Mouse (Mus musculus) frontal cortex, postnatal 36 days (tissue): ENCODE results near the gene Cracr2a.

ENCODE experiments used
- DNase-seq, 2 experiments: peaks; one replicate each; pipeline ENCODE4 v3.0.0; 2022; ENCODE audit warnings: low spot score in 2 of 2

The Cracr2a gene

GRCm38 (mm10) chr6:127625135-127625534 lies 64.0 kb downstream of the Cracr2a start:
- peak; percentile 70 for DNase-seq

- no peak for DNase-seq
These were observed 66.3 kb downstream of the Cracr2a start for GRCm38 (mm10) chr6:127627453-127627852.

- no peak for DNase-seq
These were observed 68.1 kb downstream of the Cracr2a start for GRCm38 (mm10) chr6:127629249-127629648.

GRCm38 (mm10) chr6:127634858-127635257 lies 73.7 kb downstream of the Cracr2a start:
- DNase-seq, result no peak

GRCm38 (mm10) chr6:127635462-127636189 lies 74.5 kb downstream of the Cracr2a start:
- DNase-seq, result no peak

GRCm38 (mm10) chr6:127641077-127641801 lies 80.1 kb downstream of the Cracr2a start:
- DNase-seq, result no peak

GRCm38 (mm10) chr6:127655988-127656387 lies 94.8 kb downstream of the Cracr2a start:
- DNase-seq, result no peak

- no peak for DNase-seq
These were observed 96.0 kb downstream of the Cracr2a start for GRCm38 (mm10) chr6:127657152-127657551.

- no peak for DNase-seq
These were observed 98.3 kb downstream of the Cracr2a start for GRCm38 (mm10) chr6:127659472-127659871.

GRCm38 (mm10) chr6:127659966-127660365 lies 98.8 kb downstream of the Cracr2a start:
- DNase-seq, result no peak

- peak; percentile 19 to 60 for DNase-seq
These were observed 100.7 kb downstream of the Cracr2a start for GRCm38 (mm10) chr6:127661717-127662292.

- DNase-seq, result peak; percentile 63 to 85
These were observed 102.1 kb downstream of the Cracr2a start for GRCm38 (mm10) chr6:127663263-127663662.

GRCm38 (mm10) chr6:127669313-127669712 lies 108.2 kb downstream of the Cracr2a start:
- DNase-seq, result no peak

- DNase-seq, result no peak
These were observed 108.9 kb downstream of the Cracr2a start for GRCm38 (mm10) chr6:127670031-127670430.

GRCm38 (mm10) chr6:127672071-127672470 lies 110.9 kb downstream of the Cracr2a start:
- no peak for DNase-seq

- DNase-seq, result no peak
These were observed 115.7 kb downstream of the Cracr2a start for GRCm38 (mm10) chr6:127676866-127677265.

GRCm38 (mm10) chr6:127678320-127678719 lies 117.2 kb downstream of the Cracr2a start:
- DNase-seq, result no peak

GRCm38 (mm10) chr6:127678998-127679397 lies 117.9 kb downstream of the Cracr2a start:
- DNase-seq, result no peak

GRCm38 (mm10) chr6:127680784-127681183 lies 119.6 kb downstream of the Cracr2a start:
- DNase-seq, result no peak

GRCm38 (mm10) chr6:127683561-127683960 lies 122.4 kb downstream of the Cracr2a start:
- no peak for DNase-seq

GRCm38 (mm10) chr6:127684981-127685380 lies 123.8 kb downstream of the Cracr2a start:
- DNase-seq, result no peak

- no peak for DNase-seq
These were observed 126.2 kb downstream of the Cracr2a start for GRCm38 (mm10) chr6:127687181-127687860.
